Mouse (Mus musculus) brain, embryonic 18.5 days (tissue): Measurements from ENCODE around the gene Rcsd1.
A peak's percentile ranks its signal among the peaks of the same experiment; 100 is the strongest.

Source experiments
- DNase-seq: peaks from one replicate; pipeline ENCODE4 v3.0.0-alpha.2; 2012; ENCODE audit warnings: low read depth, low spot score

The Rcsd1 gene

DNA sequence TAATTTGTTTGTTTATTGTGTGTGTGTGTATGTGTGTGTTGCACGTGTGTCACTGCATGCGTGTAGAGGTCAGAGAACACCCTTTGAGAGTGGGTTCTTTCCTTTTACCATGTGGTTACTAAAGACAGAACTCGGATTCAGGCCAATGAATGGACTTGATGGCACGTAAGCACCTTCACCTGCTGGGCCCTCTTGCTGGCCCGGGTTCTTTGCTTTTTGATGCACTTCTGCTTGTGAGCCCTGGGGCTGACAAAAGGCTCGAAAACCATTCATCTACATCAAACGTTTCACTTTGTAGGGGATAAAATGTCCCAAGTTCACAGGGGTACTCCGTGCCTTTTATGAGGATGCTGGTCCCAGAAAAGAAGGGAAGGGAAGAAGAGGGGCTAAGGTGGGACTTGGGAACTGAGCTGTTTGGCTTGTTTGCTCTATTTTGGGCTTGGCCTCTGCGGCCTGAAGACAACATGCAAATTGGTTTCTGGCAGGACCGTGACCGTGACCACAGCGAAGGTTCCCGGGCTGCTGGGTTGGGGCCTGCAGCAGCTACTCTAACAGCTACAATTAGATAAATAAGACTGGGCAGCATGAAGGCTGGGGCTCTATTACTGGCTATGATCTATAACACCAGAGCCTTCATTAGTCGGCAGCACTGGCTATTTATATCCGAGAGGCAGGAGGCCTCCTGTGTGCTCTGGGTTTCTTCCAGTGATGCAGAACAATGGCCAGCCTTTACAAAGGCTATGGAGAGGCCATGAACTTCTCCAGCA lies 46.9 kb downstream of the Rcsd1 start:
- DNase-seq, result no peak

DNA sequence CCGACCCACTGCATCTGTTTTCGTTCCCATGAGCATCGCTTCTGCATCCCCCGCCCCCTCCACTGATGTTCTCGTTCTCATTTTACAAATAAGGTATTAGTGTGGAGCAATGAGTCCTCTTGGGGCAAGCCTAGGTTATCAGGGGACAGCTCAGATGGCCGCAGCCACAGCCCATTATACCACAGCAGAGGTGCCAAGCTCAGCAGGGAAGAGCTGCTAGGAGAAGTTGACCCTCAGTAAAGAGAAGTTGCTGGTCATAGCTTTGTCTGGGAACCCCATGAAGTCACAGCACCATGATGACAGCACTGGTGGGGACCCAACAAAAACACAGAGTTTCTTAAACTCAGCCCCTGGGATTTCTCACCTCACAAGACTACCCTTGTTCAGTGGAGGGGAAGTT lies 47.8 kb downstream of the Rcsd1 start:
- DNase-seq, result no peak

DNA sequence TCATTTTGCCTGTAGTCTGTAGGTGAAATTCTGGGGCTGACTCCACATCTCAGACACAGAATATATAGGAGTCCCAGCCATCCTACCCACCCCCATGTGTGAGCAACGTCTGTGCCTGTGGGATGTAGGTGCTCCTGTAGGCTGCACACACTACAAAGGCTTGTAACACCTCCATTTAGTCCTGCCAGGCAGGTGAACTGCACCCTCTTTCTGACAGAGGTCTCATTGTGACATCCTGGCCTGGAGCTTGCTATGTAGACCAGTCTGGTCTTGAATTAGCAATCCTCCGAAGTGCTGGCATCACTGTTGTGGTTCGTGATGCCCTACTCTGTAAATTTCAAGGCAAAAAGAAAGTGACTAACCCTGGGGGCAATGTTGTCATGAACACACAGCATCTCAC lies 48.4 kb downstream of the Rcsd1 start:
- no peak for DNase-seq

DNA sequence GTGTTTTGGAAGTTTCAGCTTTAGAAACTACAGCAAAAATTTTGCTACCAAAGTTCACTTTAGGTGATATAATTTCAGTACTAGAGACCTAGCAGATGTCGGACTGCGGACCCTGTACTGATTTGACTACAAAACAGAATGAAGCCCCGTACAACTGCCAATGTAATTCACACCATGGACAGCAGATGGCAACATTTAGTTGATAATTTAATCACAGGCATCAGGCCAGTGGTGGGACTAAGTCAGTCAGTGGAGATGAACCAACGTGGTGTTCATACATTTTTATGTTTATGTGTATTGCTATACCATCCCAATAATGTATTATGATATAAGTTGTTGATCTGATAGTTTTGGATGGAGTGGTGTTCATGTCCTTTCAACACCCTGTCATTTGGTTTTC lies 48.8 kb downstream of the Rcsd1 start:
- DNase-seq, result peak; percentile 46

DNA sequence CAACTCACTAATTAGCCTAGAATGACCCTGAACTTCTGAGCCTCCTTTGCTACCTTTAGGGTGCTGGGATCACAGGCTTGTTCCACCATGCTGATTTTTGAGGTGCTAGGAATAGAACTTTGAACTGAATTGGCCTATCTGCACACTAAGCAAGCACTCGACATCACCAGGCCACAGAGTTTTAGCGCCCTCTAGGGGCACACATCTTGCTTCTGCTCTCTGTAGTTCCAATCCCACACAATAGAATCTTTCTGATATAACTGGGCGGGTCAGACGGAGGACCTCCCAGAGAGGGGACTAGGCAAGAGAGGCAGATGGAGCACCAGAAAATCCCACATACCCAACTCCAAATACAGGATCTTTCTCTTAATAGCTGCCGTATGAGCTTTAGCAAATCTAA lies 51.0 kb downstream of the Rcsd1 start:
- no peak for DNase-seq

DNA sequence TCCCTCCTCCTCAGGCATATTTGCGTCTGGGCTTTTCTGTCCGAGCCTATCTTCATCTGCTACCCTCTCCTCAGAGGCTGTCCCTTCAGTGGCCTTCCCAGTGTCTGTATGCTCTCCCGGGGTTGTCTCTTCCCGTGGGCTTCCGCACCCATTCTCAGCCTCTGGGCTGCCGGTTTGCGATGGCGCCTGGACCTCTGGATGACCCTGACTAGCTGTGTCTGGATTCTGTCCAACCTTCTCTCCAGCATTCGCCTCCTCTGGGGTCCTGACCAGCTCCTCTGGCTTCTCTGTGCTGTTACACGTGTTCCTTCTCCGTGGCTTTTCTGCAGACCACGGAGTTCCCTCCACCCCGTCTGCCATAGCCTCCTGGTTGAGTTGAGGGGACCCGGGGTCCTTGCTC lies 54.1 kb downstream of the Rcsd1 start:
- no peak for DNase-seq

DNA sequence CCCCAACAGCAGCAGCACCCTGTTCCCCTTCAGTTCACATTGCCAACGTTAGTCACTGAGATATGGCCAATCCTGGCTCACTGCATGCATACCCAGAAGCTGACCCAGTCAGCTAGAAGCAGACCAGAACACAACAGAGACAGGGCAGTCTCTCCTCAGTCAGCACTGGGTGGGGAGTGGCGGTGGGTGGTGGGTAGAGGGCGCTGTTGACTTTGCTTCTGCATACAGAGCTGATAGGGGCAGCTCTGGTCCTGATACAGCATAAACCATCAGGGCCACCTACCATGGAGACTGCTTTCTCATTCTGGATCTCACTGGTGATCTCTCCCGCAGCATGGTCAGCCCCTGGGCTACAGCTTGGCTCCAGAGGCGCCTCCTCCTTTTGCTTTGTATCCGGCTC lies 54.5 kb downstream of the Rcsd1 start:
- DNase-seq, result no peak

DNA sequence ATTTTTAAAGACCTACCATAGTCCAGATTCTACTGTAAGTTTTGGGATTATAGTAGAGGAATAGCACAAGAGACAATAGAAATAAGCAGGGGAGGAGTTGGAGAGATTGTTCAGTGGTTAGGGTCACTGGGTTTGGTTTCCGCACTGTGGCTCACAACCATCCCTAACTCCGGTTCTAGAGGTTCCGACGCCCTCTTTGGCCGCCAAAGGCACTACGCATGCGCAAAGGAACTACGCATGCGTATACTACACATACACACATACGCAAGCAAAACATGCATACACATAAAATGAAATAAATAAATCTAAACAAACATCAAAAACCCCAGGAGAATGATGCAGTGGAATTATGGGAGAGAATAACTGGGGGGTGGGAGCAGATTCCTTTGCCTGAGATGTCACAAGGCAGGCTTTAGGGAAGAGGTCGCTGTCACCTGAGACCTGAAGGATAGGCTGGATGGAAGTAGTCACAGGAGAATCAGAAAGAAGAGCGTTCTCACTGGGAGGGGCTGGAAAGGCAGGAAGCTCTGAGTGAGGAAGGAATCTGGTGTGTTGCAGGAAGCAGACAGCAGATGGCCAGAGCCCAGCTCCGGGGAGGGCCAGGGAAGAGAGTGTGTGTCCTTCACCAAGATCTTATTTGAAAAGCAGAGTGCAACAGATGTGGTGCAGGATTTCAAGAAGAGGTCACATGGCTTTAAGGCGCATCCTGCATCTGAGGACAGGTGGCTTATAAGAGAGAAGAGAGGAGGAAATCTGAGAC lies 56.3 kb downstream of the Rcsd1 start:
- no peak for DNase-seq

DNA sequence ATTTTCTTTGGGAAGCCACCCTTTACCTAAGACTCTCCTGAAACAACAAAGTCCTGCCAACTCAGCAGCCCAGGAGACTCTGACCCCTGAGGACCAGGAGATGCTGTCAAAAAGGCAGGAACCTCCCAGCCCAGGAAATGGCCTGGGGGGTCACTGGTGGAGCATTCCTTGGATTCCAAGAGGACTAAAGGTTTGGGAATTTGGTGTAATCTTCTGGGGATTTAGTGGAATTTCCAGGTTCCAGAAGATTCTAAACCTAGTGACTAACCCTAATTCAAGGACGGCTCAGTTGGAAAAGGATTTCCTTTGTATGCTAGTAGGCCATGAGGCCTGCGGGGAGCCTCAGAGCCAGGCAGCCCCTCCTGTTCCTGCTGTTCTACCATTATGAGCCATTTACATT lies 57.0 kb downstream of the Rcsd1 start:
- DNase-seq, result no peak

DNA sequence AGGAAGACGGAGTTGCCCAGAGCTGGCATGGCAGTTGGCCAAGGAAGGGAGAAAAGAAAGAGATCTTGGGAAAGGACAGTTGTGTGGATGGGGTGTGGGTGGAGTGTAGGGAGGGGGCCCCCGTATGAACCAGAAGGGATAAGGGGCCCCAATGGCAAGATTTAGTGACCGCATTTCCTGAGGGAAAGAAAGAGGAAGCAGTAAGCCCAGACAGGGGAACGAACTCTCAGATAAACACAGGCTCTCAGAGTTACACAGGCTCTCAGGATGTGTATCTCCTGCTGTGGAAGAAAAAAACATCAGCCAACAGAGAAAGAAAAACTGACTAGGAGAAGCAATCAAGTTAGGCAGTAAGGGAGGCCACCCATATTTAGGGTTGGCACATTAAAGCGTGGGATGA lies 58.4 kb downstream of the Rcsd1 start:
- DNase-seq, result no peak

DNA sequence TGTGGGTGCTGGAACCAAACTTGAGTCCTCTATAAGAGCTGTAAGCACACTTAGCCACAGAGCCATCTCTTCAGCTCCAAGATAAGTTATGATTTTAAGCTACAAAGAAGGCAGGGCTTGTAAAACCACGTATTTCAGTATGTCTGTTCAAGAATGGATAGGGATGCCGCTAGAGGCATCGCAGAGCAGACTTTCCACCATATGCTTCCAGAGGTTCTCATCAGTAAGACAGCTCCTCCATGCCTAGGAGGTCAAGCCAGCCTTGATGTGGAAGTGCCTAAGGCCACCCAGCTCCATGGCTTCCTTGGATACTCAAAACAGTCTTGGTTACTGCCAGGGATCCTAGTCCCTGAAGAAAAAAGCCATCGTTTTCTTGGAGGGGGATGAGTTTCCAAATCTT lies 64.5 kb downstream of the Rcsd1 start:
- DNase-seq, result no peak

DNA sequence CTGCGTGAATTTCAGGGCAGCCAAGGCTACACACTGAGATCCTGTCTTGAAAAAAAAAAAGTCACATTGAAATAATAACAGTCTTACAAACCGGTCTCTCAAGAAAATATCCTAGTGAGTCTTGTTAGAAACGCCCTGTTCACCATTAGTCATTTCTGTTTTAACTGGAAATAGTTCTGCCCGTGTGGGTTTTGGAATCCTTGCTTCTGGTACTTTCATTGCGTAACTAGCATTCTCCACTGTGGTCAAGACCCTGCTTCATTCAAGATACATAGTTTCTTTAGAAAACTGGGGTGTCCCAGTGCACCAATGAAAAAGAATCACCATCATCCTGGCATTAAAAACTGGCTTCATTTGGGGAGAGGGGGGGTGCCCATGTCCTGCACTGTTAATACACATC lies 65.8 kb downstream of the Rcsd1 start:
- DNase-seq, result no peak

DNA sequence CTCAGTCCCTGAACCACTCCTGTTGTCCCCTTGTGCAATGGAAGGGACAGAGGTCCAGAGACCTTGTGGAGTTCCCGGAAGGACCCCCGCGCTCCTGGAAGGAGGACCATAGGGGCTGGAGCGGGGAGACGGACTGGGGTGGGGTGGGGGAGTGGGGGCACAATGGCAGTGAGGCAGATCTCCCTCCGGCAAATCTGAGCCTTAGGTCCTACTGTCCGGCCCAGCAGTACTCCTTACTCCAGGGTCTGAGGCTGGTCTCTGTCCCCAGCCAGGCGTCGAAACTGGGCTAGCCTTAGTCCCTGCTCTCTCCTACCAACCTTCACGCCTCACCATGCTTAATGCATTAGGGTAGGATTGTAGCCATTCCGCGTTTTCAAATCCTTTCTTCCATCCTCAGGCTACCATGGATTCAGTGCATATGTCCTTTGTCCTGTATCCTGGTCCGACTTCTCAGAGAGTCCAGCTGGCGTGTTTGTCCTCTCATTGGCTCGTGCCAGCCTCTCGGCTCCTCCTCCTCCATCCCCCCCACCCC lies 66.7 kb downstream of the Rcsd1 start:
- DNase-seq, result no peak

DNA sequence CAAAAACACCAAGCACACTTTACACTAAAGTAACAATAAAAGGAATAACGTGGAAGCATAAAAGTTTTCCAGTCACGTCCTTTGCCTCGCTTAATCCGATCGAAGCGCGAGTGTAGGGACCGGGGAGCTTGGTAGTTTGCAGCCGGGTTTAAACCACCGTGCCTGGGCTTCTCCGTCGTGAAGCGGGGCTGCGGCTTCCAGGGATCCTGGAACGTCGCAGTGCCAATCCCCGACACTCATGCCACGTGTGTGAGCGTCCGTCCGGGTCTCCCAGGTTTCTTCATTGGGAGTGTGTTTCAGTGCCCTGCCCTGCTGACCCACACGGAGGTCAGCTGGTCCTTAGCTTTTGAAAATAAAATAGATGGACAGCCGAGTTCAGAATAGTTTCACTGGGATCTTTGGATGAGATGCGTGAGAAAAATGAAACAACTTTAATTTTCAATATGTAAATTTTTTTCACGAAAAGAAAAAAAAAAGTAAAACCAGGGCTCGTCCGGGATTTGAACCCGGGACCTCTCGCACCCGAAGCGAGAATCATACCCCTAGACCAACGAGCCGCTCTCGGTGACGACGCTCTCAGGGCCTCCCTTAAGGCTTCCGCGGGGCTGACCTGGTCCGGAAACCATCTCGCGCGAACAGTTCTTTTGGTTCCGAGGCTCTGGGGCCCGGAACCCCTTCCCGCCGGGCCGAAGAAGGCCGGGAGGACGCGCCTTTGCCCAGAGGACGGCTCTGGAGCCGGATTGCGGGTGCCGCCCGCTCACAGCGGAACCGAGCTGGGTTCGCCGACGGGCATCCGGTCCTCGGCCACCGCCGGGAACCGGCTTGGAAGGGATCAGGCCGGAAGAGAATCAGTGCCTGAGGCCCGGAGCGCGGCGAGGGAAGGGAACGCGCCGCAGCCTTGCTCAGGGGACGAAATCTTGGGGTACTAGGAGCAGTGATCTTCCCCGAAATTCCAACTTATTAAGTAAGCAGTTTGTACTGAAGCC lies 67.5 kb downstream of the Rcsd1 start:
- no peak for DNase-seq

DNA sequence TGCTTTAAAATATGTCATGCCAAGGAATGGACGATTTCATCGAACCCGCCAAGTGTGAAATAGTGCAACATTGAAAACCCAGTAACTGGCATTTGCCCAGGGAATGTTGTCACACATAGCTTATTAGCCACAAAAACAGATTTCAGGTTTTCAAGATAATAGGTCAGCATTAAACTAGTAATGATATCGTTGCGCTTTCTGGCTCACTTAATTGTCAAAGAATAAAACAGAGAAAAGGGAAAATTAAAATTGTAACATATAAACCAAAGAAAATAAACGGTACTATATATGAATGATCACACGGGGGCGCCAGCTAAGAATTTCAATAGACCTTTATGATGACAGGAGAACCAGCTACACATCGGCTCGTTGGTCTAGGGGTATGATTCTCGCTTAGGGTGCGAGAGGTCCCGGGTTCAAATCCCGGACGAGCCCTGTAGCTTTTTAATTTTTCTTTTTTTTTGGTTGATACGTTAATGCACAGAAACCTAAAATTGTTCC lies 68.2 kb downstream of the Rcsd1 start:
- DNase-seq, result no peak

DNA sequence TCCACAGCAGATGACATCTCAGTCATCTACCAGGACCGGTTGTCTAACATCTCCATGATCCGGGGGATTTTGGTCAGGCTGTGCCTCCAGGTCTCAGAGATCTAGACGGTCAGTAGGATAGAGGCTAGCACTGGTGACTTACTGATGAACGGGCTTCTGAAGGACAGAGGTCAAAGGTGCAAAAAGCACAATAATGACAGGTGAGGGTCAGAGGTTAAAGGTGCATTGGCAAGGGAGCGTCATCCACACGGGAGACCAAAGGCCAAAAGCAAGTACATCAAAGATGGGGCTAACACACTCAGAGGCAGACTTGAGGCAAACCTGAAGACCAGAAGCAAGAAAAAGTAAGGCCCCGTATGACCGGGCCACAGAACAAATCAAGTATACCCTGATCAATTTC lies 73.3 kb downstream of the Rcsd1 start:
- DNase-seq, result no peak

DNA sequence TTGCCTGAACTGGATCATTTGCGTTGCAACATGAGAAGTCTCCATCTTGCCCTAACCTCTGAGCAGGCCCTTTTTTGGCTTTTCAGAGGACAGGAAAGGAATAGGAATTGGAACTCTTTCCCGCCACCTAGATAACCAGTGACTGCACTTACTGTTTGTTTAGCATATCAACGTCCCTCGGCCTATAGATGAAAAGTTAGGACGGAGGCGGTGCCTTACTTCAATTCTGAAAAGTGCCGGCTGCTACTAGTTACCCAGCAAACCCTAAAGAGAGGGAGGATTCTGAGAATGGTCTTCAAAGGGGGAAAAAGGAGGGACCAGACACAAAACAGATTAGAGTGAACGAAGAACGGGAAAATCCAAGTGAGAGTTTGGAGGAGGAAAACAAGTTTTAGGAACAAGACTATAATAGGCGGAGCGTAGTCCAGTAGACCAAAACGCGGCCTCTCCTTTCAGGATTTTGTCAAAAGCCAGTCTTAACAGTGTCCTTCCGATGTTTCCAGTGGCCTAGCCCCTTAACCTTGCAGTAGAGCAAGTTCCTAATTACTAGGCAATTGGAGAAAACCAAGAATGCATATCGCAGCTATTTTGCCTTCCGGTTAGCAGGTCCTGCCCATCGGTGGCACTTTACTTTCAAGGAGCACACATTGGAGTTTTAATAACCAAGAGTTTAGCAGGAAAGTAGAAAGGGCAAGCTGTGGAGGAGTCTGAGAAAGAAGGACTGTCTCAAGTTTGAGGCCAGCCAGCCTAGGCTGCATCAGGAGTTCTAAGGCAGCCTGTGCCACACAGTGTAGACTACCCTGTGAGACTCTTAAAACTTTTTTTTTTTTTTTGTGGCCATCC lies 74.3 kb downstream of the Rcsd1 start:
- no peak for DNase-seq

DNA sequence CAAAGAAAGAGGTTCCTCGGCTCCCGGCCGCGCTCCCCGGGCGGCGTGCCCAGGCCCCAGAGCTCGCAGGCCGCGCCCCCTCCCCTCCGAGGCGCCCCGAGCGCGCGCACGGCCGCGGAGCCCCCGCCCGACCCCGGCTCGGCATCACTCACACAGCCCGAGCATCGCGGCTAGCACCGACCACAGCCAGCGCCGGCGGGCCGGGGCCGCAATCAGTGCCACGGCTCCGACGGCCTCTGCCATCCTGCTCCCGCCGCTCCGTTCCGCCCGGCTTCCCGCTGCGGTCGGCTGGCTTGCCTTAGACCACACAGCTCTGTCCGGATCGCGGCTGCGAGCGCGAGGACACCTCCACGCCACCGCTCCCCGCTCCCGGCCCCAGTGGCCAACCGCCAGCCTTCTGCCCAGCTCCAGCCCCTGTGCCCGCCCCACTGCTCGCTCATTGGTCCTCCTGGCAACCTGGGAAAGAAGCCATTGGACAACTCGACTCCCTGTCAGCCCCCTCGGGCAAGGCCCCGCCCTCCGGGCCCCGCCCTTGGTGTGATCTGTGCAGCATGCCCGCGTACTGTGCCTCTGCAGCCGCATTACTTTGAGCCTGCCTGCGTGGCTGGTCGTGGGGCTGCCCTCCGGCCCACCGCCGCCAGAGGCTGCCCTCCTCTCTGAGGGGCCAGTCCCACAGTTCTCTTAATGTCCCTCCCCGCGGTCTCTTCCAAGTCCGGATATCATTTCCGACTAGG lies 75.2 kb downstream of the Rcsd1 start, which contains the start of gene Mpzl1:
Gene Mpzl1 (minus strand): TSS at position 388 of the 734 bp plus-strand sequence.
- peak; percentile 95 for DNase-seq

DNA sequence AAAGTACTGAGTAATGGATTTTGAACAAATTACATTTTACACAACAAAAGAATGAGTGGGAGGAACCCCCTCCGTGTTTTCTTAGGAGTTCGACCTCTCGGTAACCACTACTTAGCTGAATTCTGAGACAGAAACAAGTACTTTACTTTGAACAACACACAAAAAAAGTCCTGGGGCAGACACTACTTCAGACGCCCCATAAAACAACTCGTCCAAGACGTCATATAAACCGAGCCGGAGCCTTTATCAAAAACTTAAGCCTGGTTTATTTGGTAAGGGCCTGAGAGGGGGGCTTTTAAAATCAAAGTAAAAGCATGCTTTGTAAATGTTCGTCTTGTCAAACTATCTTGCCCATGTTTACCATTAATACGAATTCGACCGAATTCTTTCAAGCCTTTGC lies 76.2 kb downstream of the Rcsd1 start:
- no peak for DNase-seq

DNA sequence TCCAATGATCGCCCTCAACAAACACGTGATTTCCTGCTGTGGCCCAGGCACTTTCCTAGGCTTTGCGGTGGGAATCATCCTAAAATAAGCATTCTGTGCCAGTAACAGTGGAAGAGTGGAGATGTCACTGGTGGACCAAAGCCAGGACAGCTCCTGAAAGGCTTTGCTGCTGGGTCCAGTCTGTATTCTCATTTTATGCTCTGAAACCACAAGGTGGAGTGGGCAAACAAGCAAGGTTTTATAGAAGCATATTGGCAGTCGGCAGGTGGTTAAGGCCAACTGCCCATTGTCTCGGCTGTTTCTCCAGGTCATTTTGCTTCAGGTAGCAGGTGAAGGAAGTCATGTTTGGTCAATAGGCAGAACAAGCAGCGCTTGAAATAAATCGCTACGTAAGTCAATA lies 78.4 kb downstream of the Rcsd1 start:
- no peak for DNase-seq
